In genomic region chr12:4638438-4638837, GRCm38 (mm10) we compare ENCODE assay signal across 24 mouse cellular contexts. TPM values are rescaled to one million over a fixed set of nuclear protein-coding genes. Genes with fewer than 3 reads are reported as not detected.
A peak's percentile ranks its signal among the peaks of the same experiment; 100 is the strongest.
DNase-seq lines count a peak whose midpoint lies in the region; ATAC-seq and TF ChIP-seq lines count a peak whose summit lies in the region.
"Had no signal": no experiment of that assay in that cellular context is flagged by ENCODE, and none has a peak within 500 bp of the region (broad histone marks: within the 10 kb centered on the region; RNA-seq: fewer than 3 reads in every experiment).

No protein-coding gene starts in this region.

- H3K9me3 ChIP-seq in midbrain, postnatal 0 days (ENCODE audit: low read length) = no peaks in the 10 kb centered on the region
- no peaks in the 10 kb centered on the region for H3K9me3 ChIP-seq in midbrain, embryonic 13.5 days
- H3K9me3 ChIP-seq in stomach, postnatal 0 days (ENCODE audit: control insufficient read depth, low read length) = no peaks in the 10 kb centered on the region
- H3K9me3 ChIP-seq: forebrain, embryonic 12.5 days; heart, embryonic 15.5 days; limb, embryonic 15.5 days had no signal

- no peak for TF ChIP-seq EP300 in stomach, postnatal 0 days (optimal IDR thresholded peaks at IDR 0.05)

- no peaks in the 10 kb centered on the region for H3K27me3 ChIP-seq in kidney, adult 2 months (replicated peaks; ENCODE audit: control insufficient read depth, insufficient read depth, low read length)
- H3K27me3 ChIP-seq in midbrain, postnatal 0 days (ENCODE audit: insufficient read depth, low read length) = no peaks in the 10 kb centered on the region
- no peaks in the 10 kb centered on the region for H3K27me3 ChIP-seq in midbrain, embryonic 13.5 days
- H3K27me3 ChIP-seq in stomach, postnatal 0 days (ENCODE audit: control insufficient read depth, insufficient read depth, low read length) = no peaks in the 10 kb centered on the region
- H3K27me3 ChIP-seq: forebrain, embryonic 12.5 days; heart, embryonic 15.5 days; limb, embryonic 15.5 days had no signal

- H3K4me2 ChIP-seq in midbrain, postnatal 0 days (ENCODE audit: low read depth, low read length, poor library complexity, severe bottlenecking) = no peak overlapping the region
- no peak overlapping the region for H3K4me2 ChIP-seq in midbrain, embryonic 13.5 days (replicated peaks)
- H3K4me2 ChIP-seq in stomach, postnatal 0 days (replicated peaks; ENCODE audit: low read depth) = no peak overlapping the region
- H3K4me2 ChIP-seq: forebrain, embryonic 12.5 days; heart, embryonic 15.5 days; limb, embryonic 15.5 days; midbrain, embryonic 11.5 days had no signal

- no peak for ATAC-seq in midbrain, postnatal 0 days (ENCODE audit: low FRiP score)
- no peak for ATAC-seq in midbrain, embryonic 13.5 days
- no peak for ATAC-seq in stomach, postnatal 0 days (ENCODE audit: low FRiP score, low TSS enrichment)

- H3K9ac ChIP-seq in midbrain, postnatal 0 days (replicated peaks; ENCODE audit: low read length, poor library complexity, severe bottlenecking) = no peak overlapping the region
- no peak overlapping the region for H3K9ac ChIP-seq in midbrain, embryonic 13.5 days (replicated peaks)
- H3K9ac ChIP-seq in stomach, postnatal 0 days (ENCODE audit: low read length) = no peak overlapping the region
- H3K9ac ChIP-seq: forebrain, embryonic 12.5 days; heart, embryonic 15.5 days; limb, embryonic 15.5 days had no signal

- no peak overlapping the region for H3K4me3 ChIP-seq in kidney, adult 2 months (ENCODE audit: insufficient read depth, low read depth, low read length)
- H3K4me3 ChIP-seq in midbrain, postnatal 0 days (ENCODE audit: low read depth, low read length) = no peak overlapping the region
- H3K4me3 ChIP-seq in midbrain, embryonic 13.5 days (replicated peaks) = no peak overlapping the region
- no peak overlapping the region for H3K4me3 ChIP-seq in stomach, postnatal 0 days (ENCODE audit: low read depth, low read length)
- H3K4me3 ChIP-seq: forebrain, embryonic 12.5 days; heart, embryonic 15.5 days; limb, embryonic 15.5 days had no signal

- H3K27ac ChIP-seq in kidney, adult 2 months (ENCODE audit: insufficient read depth, low read depth, low read length) = no peak overlapping the region
- no peak overlapping the region for H3K27ac ChIP-seq in midbrain, postnatal 0 days (ENCODE audit: low read depth, low read length)
- no peak overlapping the region for H3K27ac ChIP-seq in midbrain, embryonic 13.5 days
- no peak overlapping the region for H3K27ac ChIP-seq in stomach, postnatal 0 days (replicated peaks)
- H3K27ac ChIP-seq: forebrain, embryonic 12.5 days; heart, embryonic 15.5 days; limb, embryonic 15.5 days had no signal

- peak; percentile 6 for DNase-seq in kidney, adult 2 months
- no peak for DNase-seq in kidney, adult 18-20 months
- DNase-seq in midbrain, postnatal 0 days (ENCODE audit: low spot score) = no peak
- DNase-seq in NIH3T3 (ENCODE audit: low read depth) = peak; percentile 22
- no peak for DNase-seq in stomach, postnatal 0 days (ENCODE audit: low spot score)
- no peak for DNase-seq in testis, postnatal 10 days (ENCODE audit: low spot score)
- DNase-seq in kidney, adult 11 months = no peak
- DNase-seq: adrenal gland, postnatal 36 days; cerebellum, adult 9-10 months; embryo, embryonic 11 days; heart, adult 11 months; kidney, adult 8-10 months; lung, postnatal 10 days; right cerebral cortex, postnatal 25 days had no signal

- no peak for TF ChIP-seq POLR2A in kidney, adult 2 months (IDR thresholded peaks at IDR 0.05; ENCODE audit: low read depth, low read length)

- H3K36me3 ChIP-seq in kidney, adult 2 months (ENCODE audit: control insufficient read depth, insufficient read depth, low read length) = peaks cover 14% of the 10 kb centered on the region
- peaks cover 42% of the 10 kb centered on the region for H3K36me3 ChIP-seq in midbrain, postnatal 0 days (ENCODE audit: insufficient read depth, low read length)
- H3K36me3 ChIP-seq in midbrain, embryonic 13.5 days = peaks cover 33% of the 10 kb centered on the region
- peaks cover 14% of the 10 kb centered on the region for H3K36me3 ChIP-seq in stomach, postnatal 0 days (ENCODE audit: control insufficient read depth, insufficient read depth, low read length)

- H3K4me1 ChIP-seq in kidney, adult 2 months (ENCODE audit: control insufficient read depth, insufficient read depth, low read length) = no peaks in the 10 kb centered on the region
- no peaks in the 10 kb centered on the region for H3K4me1 ChIP-seq in midbrain, postnatal 0 days (ENCODE audit: insufficient read depth, low read length)
- H3K4me1 ChIP-seq in midbrain, embryonic 13.5 days (replicated peaks) = no peaks in the 10 kb centered on the region
- H3K4me1 ChIP-seq in stomach, postnatal 0 days (replicated peaks; ENCODE audit: control insufficient read depth, insufficient read depth) = no peaks in the 10 kb centered on the region
- H3K4me1 ChIP-seq: forebrain, embryonic 12.5 days; heart, embryonic 15.5 days; limb, embryonic 15.5 days had no signal

- no peak for TF ChIP-seq CTCF in kidney, adult 2 months (conservative IDR thresholded peaks at IDR 0.05; ENCODE audit: insufficient read depth, insufficient read length, low read depth, low read length)
- TF ChIP-seq CTCF in midbrain, postnatal 0 days (IDR thresholded peaks at IDR 0.05) = peak; percentile 20; the same call in 1 of the 2 replicates
- TF ChIP-seq CTCF in stomach, postnatal 0 days (IDR thresholded peaks at IDR 0.05; ENCODE audit: low read depth) = peak; percentile 44

- WGBS in kidney, adult 2 months = 89% methylated on average over 1 of the region's 1 CpGs
- WGBS in midbrain, postnatal 0 days = 91% methylated on average over 1 of the region's 1 CpGs
- 87% methylated on average over 1 of the region's 1 CpGs for WGBS in midbrain, embryonic 13.5 days
- 95% methylated on average over 1 of the region's 1 CpGs for WGBS in stomach, postnatal 0 days

RNA-seq across cellular contexts. Expression of gene Gm3625, which starts 45.7 kb away (rescaled TPM):
- not detected in 2 replicates for polyA plus RNA-seq in kidney, adult 2 months (2012; rRNA removed)
- not detected in 2 replicates for total RNA-seq in midbrain, postnatal 0 days (2014; rRNA removed)
- polyA plus RNA-seq in midbrain, postnatal 0 days (2015; fragmentation: Nextera tagmentation; extraction: Ambion mirVana) = not detected in 2 replicates
- not detected in 2 replicates for polyA plus RNA-seq in midbrain, embryonic 13.5 days (2015; fragmentation: Nextera tagmentation; extraction: Ambion mirVana)
- polyA plus RNA-seq in stomach, postnatal 0 days (2015; fragmentation: Nextera tagmentation; extraction: Ambion mirVana) = not detected in 2 replicates
- total RNA-seq: adrenal gland, postnatal 36 days; ES-E14; layer of hippocampus, adult 18-20 months; left cerebral cortex, adult 8-10 months had no signal
- polyA plus RNA-seq: forebrain, embryonic 12.5 days; heart, embryonic 15.5 days; hindbrain, embryonic 11.5 days; limb, embryonic 15.5 days; midbrain, embryonic 11.5 days; neural tube, embryonic 11.5 days had no signal

RNA-seq across cellular contexts. Expression of gene Itsn2, which starts 46.0 kb away (rescaled TPM):
- 29.5 and 35.4 TPM in 2 replicates for polyA plus RNA-seq in kidney, adult 2 months (2012; rRNA removed)
- 23.4 and 27.1 TPM in 2 replicates for total RNA-seq in midbrain, postnatal 0 days (2014; rRNA removed)
- 19.7 and 20.6 TPM in 2 replicates for polyA plus RNA-seq in midbrain, postnatal 0 days (2015; fragmentation: Nextera tagmentation; extraction: Ambion mirVana)
- 16.7 and 17.3 TPM in 2 replicates for polyA plus RNA-seq in midbrain, embryonic 13.5 days (2015; fragmentation: Nextera tagmentation; extraction: Ambion mirVana)
- polyA plus RNA-seq in stomach, postnatal 0 days (2015; fragmentation: Nextera tagmentation; extraction: Ambion mirVana) = 23.3 and 26.9 TPM in 2 replicates

Comparison
In these comparisons a context has a peak if more than half of its experiments do, and no peak if none do; other contexts are left out.
1. DNase-seq: peak in kidney, adult 2 months (single experiment) and NIH3T3 (single experiment); none in kidney, adult 18-20 months (single experiment), midbrain, postnatal 0 days (single experiment), stomach, postnatal 0 days (single experiment), testis, postnatal 10 days (single experiment) and kidney, adult 11 months (single experiment).